Mouse (Mus musculus): ENCODE measurements around the gene B4galnt3. TPM values are rescaled to one million over a fixed set of nuclear protein-coding genes. Genes with fewer than 3 reads are reported as not detected.

Gene B4galnt3
- polyA plus RNA-seq, 1 experiment = 1.6 TPM

DNA sequence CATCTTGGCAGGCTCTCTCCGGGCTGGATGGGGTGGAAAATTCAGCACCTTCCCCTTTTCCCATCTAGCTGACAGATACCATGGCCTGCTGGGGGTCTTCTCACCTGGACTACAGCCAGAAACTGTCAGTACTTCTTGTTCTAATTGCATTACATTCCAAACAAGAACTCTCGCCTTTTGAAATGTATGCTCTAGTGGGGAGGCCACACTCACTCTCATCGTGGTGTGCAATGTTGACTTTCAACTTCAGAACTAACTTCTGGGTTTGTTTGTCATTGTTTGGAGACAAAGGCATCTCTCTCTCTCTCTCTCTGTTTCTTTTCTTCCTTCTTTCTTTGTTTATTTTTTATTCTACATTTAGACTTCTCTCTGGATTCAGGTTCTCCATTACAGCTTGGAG lies 107.8 kb downstream of the B4galnt3 start:
- no peak for DNase-seq (ENCODE audit: low read depth)

GRCm38 (mm10) chr6:120185756-120186155 lies 108.6 kb downstream of the B4galnt3 start:
- no peak for DNase-seq (ENCODE audit: low read depth)

- no peak for DNase-seq (ENCODE audit: low read depth)
Observed at GRCm38 (mm10) chr6:120185012-120185730, 109.2 kb downstream of the B4galnt3 start.

- DNase-seq (ENCODE audit: low read depth) = no peak
Observed at GRCm38 (mm10) chr6:120183771-120184170, 110.6 kb downstream of the B4galnt3 start.

DNA sequence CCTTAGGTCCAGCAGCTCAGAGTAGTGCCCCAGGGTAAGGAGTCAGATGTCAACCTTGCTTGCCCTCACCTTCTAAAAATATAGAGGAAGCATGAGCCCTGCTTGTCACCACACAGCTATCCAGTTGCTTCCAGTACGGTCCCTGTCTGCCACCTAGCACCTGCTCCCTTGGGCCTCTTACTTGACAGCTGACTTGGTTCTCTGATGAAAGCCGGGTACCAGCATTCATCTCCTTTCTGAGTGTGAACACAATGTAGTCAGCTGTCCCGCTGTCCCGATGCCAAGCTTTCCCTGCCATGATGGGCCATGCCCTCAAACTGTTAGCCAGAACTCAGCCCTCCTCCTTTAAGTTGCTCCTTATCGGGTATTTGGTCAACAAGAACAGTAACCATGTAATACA lies 112.2 kb downstream of the B4galnt3 start:
- DNase-seq (ENCODE audit: low read depth) = no peak

GRCm38 (mm10) chr6:120180492-120180891 lies 113.9 kb downstream of the B4galnt3 start:
- no peak for DNase-seq (ENCODE audit: low read depth)

DNA sequence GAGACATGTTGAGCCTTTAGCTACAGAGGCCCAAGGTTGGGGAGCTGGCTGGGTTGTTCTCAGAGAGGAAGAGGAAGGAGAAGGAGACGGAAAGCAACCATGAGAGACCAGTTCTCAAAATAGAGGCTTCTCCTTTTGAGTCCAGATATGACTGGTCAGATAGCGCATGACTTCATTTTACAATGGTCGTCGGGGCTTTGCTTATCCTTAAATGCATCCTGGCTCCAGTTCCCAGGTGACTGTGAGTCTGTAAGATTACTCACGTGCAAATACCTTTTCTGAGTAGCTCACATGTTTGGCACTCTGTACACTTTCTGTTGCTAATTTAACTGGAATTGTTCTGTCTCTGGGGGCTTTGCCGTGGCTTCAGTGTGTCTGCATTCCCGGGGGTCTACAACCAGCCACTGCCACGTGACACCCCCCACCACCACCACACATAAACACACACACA lies 114.6 kb downstream of the B4galnt3 start:
- DNase-seq (ENCODE audit: low read depth) = no peak

DNA sequence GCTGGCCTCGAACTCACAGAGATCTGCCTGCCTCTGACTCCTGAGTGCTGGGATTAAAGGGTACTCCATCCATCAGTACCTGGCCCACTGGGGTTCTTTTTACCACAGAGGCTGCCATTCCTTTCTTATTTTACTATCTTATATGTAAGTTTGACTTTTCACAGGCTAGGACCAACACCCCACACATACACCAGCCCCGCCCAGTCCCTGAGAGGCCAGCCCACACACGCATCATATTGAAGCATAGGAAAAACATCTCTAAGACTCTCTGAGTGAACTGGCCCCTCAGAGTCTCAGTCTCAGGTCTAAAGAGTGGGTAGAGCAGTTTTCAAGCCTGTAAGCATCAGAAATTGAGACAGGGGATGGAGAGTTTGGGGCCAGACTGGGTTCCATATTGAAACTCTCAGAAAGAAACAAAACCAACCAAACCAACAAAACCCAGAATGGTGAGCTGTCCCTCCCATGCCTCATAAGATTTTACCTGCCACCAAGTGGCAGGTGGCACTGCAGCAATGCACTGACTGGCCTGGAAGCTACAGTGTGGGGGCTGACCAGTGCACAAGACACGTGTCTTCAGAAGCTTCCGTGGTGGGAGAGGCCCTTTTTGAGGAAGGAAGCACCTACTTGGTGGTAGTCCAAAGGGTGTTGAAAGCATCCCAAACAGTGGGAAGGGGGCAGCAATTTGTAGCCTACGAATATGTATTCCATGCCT lies 115.2 kb downstream of the B4galnt3 start:
- no peak for DNase-seq (ENCODE audit: low read depth)

DNA sequence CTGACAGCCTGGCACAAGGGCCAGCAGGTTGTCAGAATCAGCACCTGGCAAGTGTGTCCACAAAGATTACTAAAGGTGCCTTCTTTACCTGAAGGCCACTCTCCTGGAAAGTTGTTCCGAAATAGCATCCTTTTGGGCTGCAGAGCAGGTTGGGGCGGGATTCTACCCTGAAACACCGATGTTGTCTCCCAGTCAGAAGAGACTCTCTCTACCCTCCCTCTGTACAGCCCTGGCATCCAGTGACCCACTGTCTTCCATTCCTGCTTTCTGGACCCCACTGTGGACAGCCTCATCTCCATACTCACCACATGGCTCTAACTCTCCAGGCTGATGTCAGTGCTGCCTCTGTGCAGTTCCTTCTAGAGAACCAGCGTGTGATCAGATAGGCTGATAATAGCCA lies 118.7 kb downstream of the B4galnt3 start:
- no peak for DNase-seq (ENCODE audit: low read depth)

DNA sequence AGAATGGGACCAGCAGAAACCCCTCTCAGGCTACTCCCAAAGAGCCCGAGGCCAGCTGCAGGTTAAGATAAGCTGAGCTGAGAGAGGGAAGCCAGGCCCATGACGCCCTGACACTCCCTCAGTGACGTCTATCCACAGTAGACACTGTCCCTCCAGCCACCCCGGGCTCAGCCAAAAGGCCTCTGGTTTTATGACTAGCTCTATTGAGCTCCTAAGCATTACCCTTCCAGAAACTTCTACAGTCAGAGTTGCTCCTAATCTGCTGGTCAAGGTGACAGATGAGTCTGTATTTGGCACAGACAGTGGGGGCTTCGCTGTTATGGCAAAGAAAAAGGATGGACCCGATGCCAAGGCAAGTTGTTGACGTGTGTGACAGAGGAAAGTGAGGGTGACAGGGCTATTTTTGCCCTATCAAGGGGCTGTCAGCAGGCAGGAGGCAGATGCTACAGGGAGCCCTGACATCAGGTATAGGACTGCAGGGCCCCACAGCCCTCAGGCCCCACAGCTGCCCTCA lies 119.7 kb downstream of the B4galnt3 start:
- no peak for DNase-seq (ENCODE audit: low read depth)

DNA sequence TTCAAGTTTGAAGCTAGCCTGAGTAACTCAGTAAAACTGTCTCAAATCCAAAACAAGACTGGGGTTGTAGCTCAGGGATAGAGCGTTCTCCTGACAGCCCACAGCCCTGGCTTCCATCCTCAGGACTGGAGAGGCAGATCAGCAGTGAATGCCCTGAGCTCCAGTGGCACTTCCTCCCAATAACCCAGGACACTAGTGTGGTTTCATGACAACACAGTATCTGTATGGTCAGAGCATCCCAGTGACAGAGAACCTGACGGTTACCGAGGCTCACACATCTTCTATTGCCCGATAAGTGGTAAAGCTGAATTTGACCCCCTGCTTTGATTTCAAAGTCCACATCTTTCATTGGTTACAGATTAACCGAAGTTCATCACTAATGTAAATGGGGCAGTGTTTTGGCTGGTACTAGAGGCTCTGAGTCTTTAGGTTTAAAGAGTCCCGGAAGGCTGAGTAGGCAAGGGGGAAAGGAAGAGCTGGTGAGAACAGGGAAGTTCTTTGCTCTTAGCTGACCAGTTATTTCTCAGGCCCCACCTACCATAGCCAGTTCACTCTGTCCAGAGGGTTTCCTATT lies 120.2 kb downstream of the B4galnt3 start:
- no peak for DNase-seq (ENCODE audit: low read depth)

- DNase-seq (ENCODE audit: low read depth) = peak; percentile 61
Observed at GRCm38 (mm10) chr6:120172294-120173017, 121.9 kb downstream of the B4galnt3 start.

GRCm38 (mm10) chr6:120167574-120167973 lies 126.8 kb downstream of the B4galnt3 start:
- no peak for DNase-seq (ENCODE audit: low read depth)

DNA sequence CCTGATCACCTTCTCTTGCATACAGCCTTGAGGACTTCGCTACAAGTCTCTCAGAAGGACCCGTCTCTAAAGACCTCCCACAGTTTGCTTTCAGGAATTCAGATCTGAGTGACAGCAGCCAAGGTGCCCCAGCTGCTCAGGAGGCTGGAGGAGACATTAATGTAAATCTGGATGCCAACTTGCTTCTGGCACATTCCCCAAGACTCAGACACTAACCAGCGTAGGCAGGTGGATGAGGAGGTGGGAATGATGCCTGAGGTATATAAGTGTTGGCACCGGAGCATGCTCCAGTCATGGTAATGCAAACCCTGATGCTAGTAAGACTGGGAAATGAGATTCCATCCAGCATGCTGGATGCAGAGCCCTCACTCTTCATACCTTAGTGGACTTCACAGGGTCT lies 129.6 kb downstream of the B4galnt3 start:
- DNase-seq (ENCODE audit: low read depth) = peak; percentile 44

- DNase-seq (ENCODE audit: low read depth) = no peak
Observed at GRCm38 (mm10) chr6:120162928-120163327, 131.4 kb downstream of the B4galnt3 start.

DNA sequence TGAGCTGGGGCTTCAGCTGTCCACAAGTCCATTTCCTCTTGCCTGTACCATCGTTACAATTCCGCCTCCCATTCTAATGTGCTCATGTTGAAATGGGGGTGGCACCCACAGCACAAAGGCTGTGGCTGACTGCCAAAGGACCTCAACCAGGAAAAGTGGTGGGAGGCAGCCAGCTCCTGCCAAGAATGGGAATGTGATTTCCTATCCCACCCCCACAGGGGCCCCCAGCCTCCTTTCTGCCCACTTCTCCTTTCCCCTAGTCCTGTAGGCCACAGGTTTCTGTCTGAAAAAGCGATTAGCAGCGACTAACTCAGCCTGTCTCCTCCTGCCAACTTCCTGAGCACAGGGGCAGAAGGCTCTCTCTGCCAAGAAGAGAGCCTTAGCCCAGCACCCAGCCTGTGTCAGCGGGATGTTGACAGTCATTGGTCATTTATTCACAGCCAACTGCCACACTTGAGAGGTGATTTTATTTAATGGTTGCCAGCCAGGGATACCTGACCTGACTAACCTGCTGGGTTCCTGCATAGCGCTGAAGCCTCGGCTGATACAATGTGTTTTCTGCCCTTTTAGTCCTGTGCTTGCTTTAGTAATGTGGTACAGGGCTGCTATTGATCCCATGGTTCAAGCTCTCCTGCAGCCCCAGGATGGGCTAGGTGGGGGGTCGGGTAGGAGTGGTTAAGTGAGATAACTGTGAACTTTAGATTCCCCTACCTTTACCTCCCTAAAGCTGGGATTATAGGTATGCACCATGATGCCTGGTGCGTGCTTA lies 135.0 kb downstream of the B4galnt3 start:
- peak; percentile 68 for DNase-seq (ENCODE audit: low read depth)

GRCm38 (mm10) chr6:120157479-120157878 lies 136.9 kb downstream of the B4galnt3 start:
- DNase-seq (ENCODE audit: low read depth) = no peak

DNA sequence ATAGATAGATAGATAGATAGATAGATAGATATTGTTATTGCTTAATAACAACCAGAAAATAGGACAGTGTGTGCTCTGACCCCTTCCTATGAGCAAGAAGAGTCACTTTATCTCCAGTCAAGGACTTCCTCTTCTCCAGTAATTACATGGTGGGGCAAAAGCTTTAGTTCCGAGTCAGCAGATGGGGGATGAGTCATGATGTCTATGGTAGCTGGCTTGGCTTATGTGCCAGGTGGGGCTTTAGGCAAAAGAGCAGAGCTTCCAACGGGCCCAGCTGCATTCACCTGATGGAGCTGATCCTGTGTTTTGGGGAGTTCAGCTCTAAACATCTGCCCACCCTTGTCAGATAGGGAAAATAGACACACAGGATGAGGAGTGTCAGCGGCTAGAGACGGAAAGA lies 138.8 kb downstream of the B4galnt3 start:
- DNase-seq (ENCODE audit: low read depth) = no peak

DNA sequence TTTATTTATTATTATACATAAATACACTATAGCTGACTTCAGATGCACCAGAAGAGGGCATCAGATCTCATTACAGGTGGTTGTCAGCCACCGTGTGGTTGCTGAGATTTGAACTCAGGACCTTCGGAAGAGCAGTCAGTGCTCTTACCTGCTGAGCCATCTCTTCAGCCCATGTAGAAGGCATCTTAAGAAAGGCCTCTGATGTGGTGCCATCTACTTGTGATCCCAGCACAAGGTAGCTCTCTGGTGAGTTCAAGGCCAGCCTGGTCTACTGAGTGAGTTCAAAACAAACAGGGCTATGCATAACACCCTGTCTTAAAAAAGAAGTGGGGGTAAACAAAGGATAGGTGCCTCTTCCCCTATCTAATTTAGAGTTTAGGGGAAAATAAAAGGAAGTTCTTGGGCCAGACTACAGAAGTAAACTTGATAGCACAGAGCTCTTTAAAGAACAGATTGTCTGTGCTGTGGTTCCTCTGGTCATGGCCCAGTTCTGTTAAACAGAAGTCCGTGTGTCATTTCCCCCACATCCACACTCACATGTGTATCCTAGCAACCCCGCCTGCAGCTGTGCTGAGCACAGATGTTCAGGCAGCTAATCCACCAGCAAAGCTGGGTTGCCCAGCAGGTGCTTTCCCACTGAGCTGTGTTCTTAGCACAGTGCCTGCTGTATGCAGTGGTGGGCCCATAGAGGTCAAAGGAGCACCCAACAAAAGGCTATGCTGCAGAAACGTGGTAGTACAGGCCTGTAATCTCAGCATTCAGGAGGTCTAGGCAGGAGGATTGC lies 139.6 kb downstream of the B4galnt3 start:
- no peak for DNase-seq (ENCODE audit: low read depth)
